Mouse (Mus musculus): ENCODE results near the gene Tmprss6. TPM values are rescaled to one million over a fixed set of nuclear protein-coding genes. Genes with fewer than 3 reads are reported as not detected.
A peak's percentile ranks its signal among the peaks of the same experiment; 100 is the strongest.

Tmprss6 gene
- total RNA-seq, 1 experiment from 2014 or later: not detected

DNA sequence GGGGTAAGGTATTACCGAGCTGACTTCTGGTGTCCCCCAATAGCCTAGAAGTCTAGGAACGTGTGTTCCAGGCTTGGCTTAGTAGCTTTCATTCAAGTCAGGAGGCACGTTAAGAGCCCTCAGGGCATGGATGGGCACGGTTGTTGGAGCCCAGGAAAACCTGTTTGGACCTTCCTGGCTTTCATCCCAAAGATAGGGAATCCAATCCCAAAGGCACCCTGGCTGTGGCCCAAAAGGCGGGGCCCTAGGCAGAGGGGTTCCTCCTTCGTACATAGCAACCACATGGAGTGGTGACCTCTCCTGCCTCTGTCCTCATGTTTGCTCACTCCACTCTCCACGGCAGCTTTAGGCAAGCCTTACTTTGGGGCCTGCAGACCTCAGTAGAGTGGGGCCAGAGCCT lies 66.0 kb downstream of the Tmprss6 start:
- no peak for ATAC-seq (ENCODE audit: extremely low read depth, insufficient number of reproducible peaks, low FRiP score, poor library complexity, severe bottlenecking)

DNA sequence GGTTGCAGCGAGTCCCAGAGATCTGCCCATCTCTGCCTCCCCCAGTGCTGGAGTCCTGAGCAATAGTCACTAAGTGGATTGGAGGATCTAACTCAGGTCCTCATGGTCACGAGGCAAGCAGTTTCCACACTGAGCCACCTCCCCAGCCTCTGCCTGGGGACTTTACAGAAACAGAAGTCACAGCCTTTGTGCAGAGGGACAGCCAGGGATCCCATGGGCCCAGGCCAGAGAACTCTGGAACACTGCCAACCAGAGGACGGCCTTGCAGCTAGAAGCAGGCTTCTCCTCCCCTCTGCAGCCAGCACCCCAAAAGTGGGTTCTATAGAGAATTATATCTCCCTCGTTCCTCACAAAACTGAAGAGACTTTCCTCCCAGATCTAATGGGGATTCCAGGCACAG lies 66.5 kb downstream of the Tmprss6 start:
- no peak for ATAC-seq (ENCODE audit: extremely low read depth, insufficient number of reproducible peaks, low FRiP score, poor library complexity, severe bottlenecking)

DNA sequence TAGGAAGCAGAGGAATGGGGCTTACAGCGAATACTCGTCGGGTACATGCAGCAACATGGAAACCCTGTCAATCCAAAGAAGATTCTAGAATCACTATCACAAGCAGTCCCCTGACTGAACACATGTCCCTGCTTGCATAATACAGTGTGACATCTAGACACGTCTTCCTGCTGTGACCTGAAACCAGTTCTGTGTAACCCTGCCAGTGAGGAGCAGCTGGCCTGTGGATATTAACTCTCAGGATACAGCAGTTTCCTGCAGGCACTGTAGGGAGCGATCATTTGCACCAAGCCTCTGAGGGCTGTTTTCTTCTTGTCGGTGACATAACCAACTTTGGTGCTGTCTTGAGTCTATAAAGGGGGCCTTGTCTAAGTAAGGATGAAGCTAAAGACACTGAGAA lies 67.1 kb downstream of the Tmprss6 start:
- ATAC-seq (ENCODE audit: extremely low read depth, insufficient number of reproducible peaks, low FRiP score, poor library complexity, severe bottlenecking): no peak

DNA sequence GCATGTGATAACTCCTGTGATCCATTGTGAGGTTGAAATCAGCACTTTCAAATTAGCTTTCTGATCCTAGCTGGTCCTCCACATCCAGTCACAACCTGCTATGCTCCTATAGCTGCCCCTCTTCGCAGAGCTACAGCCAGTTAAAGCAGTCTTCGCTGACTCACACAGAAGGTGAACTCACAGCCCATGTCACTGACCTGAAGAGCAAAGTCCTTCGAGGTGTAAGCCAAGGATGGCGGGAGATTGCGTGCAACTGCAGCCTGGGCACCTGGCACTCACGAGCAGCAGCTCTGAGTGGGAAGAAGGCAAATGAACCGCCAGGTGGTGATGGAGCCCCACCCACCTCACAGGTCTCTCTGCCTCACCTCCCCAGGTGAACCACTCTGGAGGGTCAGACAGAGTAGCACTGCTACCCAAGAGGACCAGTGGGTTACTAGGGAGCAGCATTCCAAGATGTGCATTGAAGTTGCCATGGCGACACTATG lies 72.9 kb downstream of the Tmprss6 start, which contains the start of gene Tex33:
Gene Tex33, minus strand, starts transcription at position 435 of the 485 bp plus-strand sequence.
- no peak for ATAC-seq (ENCODE audit: extremely low read depth, insufficient number of reproducible peaks, low FRiP score, poor library complexity, severe bottlenecking)

DNA sequence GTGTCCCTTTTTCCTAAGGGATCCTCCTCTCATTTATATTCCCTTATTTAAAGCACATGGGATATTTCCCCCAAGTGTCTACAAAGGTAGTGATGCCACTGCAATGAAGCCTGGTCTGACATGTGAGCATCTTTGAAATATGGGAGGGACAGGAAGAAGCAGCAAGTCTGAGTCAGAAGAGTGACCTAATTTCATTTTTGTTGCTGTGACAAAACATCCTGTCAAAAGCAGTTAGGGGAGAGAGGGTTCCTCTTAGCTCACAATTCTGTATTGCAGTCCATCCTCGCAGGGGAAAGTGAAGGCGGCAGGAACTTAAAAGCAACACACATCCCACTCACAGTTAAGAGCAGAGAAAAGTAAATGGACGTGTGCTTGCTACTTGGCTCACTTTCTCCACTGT lies 77.6 kb downstream of the Tmprss6 start:
- peak; percentile 39 for ATAC-seq (ENCODE audit: extremely low read depth, insufficient number of reproducible peaks, low FRiP score, poor library complexity, severe bottlenecking)

Other genes starting within 250 kb of the Tmprss6 start
- gene Ncf4, start 223.8 kb downstream of the Tmprss6 start, total RNA-seq (2017): 225 and 254 TPM in 2 replicates
- 7.3 and 8.1 TPM in 2 replicates for gene Csf2rb2, start 162.9 kb downstream of the Tmprss6 start, total RNA-seq (2017)
- gene Csf2rb, start 142.9 kb downstream of the Tmprss6 start, total RNA-seq (2017): 214 and 217 TPM in 2 replicates
- gene Tex33, start 72.7 kb downstream of the Tmprss6 start, total RNA-seq (2017): not detected in 2 replicates
- 3.1 and 3.4 TPM in 2 replicates for gene Tst, start 62.7 kb downstream of the Tmprss6 start, total RNA-seq (2017)
- 9.4 and 11.8 TPM in 2 replicates for gene Mpst, start 62.2 kb downstream of the Tmprss6 start, total RNA-seq (2017)
- gene Kctd17, start 40.1 kb downstream of the Tmprss6 start, total RNA-seq (2017): not detected in 2 replicates
- 5.7 and 5.9 TPM in 2 replicates for gene Il2rb, start 26.6 kb upstream of the Tmprss6 start, total RNA-seq (2017)
- gene C1qtnf6, start 62.8 kb upstream of the Tmprss6 start, total RNA-seq (2017): 0.23 TPM in 1 of 2 replicates, not detected in the other
- not detected in 2 replicates for gene Sstr3, start 76.1 kb upstream of the Tmprss6 start, total RNA-seq (2017)
- gene Rac2, start 104.1 kb upstream of the Tmprss6 start, total RNA-seq (2017): 420 and 447 TPM in 2 replicates
- gene Cyth4, start 128.4 kb upstream of the Tmprss6 start, total RNA-seq (2017): 382 and 417 TPM in 2 replicates